Mouse (Mus musculus) intestine, embryonic 16.5 days (tissue): ENCODE results near the gene Slc6a20b. TPM values are rescaled to one million over a fixed set of nuclear protein-coding genes. Genes with fewer than 3 reads are reported as not detected.
"Not testable (repeated sequence)": the region's sequence is repeated elsewhere in the genome, so short reads cannot be mapped to it uniquely, and the experiment has no call there.

Experiments
- ATAC-seq: fragments of 200-750 bp; cut with Nextera tagmentation; 2 replicates; pipeline ENCODE4 v1.8.0; 2017; ENCODE audit warnings: moderate TSS enrichment, moderate library complexity
- H3K27ac ChIP-seq: fragments of 300-500 bp; sonication (generic); 2 replicates; pipeline ENCODE4 v1.5.1; 2014; ENCODE audit warnings: mild to moderate bottlenecking, low read length
- H3K27me3 ChIP-seq: fragments of 300-500 bp; sonication (generic); replicated peaks from 2 replicates; pipeline ENCODE4 v1.6.1; 2014; ENCODE audit warnings: low read length, control low read depth, mixed read lengths; ENCODE audit not compliant: control insufficient read depth, insufficient read depth
- H3K36me3 ChIP-seq: fragments of 300-500 bp; sonication (generic); 2 replicates; pipeline ENCODE4 v1.6.1; 2014; ENCODE audit warnings: low read length, control low read depth; ENCODE audit not compliant: control insufficient read depth, insufficient read depth
- H3K4me1 ChIP-seq: fragments of 300-500 bp; sonication (generic); 2 replicates; pipeline ENCODE4 v1.6.1; 2014; ENCODE audit warnings: low read length, control low read depth, mixed read lengths; ENCODE audit not compliant: control insufficient read depth, insufficient read depth
- H3K4me2 ChIP-seq: fragments of 300-500 bp; sonication (generic); 2 replicates; pipeline ENCODE4 v1.6.1; 2014; ENCODE audit warnings: low read depth, low read length, control low read depth
- H3K4me3 ChIP-seq: fragments of 300-500 bp; sonication (generic); 2 replicates; pipeline ENCODE4 v1.5.1; 2014; ENCODE audit warnings: mild to moderate bottlenecking, low read length
- H3K9ac ChIP-seq: fragments of 300-500 bp; sonication (generic); 2 replicates; pipeline ENCODE4 v1.6.1; 2014; ENCODE audit warnings: low read depth, low read length
- H3K9me3 ChIP-seq: fragments of 300-500 bp; sonication (generic); 2 replicates; pipeline ENCODE4 v1.6.1; 2016; ENCODE audit warnings: low read length, control low read depth; ENCODE audit not compliant: control insufficient read depth
- WGBS: fragments of 180-500 bp; shearing (Covaris S2); extraction: QIAGEN DNeasy Blood & Tissue Kit; methylation state at CpG from one replicate; pipeline ENCODE4 v1.1.7; 2014; 5-methylcytosine and 5-hydroxymethylcytosine counted together
- polyA plus RNA-seq: library from polyadenylated mRNA; unstranded; fragments of >200 nt; fragmentation: Nextera tagmentation; extraction: Ambion mirVana; gene quantifications from 2 replicates; pipeline ENCODE4 v1.2.1, GENCODE M21; 2015

The Slc6a20b gene
- polyA plus RNA-seq = 0.57 and 0.76 TPM in 2 replicates

DNA sequence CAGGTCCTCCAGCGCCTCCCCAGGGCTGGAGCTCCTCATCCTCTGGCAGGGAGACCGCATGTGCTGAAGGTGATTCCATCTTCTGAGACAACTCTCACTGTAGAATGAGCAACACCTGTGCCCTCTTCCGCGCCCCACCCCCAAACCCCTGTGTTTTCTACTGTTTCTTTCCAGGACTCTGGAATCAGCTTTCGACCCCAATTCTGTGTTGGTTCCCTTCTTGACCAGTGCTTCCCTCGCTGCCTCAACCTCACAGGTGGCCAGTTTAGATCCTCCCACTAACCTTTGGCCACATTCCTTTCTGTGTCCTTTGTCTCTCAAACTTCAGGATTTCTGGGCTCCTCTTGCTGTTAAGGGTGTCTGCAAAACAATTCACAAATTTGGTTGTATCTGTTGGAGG, at the start of gene Slc6a20b:
Gene Slc6a20b, minus strand, starts transcription at position 285 of the 400 bp plus-strand sequence.
- WGBS = 77% methylated on average over 6 of the region's 6 CpGs
- H3K9me3 ChIP-seq = no peaks in the 10 kb centered on the region
- H3K36me3 ChIP-seq = no peaks in the 10 kb centered on the region
- H3K27me3 ChIP-seq = no peaks in the 10 kb centered on the region
- no peak within 1 kb of the TSS for H3K4me3 ChIP-seq
- no peaks in the 10 kb centered on the region for H3K4me1 ChIP-seq
- no peak within 1 kb of the TSS for H3K27ac ChIP-seq
- 0 out of 2 replicates have a peak, but pooled peaks have one; percentile 8 for ATAC-seq
- H3K9ac ChIP-seq = no peak within 1 kb of the TSS
- no peak within 1 kb of the TSS for H3K4me2 ChIP-seq

DNA sequence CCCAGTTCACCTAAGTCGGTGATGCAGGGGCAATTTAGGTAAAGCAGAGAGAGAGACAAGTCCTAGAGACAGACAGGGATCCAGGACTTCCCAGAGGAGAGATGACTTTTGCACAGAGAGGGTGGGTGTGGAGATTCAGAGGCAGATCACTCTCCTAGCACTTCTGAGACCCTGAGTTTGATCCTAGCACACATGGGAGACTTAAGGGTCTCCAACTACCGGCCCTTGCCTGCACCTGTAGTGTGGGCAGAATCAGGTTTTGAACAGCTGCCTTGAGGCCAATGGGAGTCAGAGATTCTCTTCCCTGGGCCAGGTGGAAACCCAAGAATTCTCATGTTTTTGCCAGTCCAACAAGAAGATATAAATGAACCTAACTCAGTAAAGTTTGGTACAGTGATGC, 46.8 kb upstream of the Slc6a20b start:
- Histone ChIP-seq H3K27me3 (peaks cover 7% of the 10 kb centered on the region; the same call in 1 of the 2 replicates), H3K4me1 (peaks cover 3% of the 10 kb centered on the region), H3K36me3 (no peaks in the 10 kb centered on the region), H3K4me2 (peak overlapping the region; percentile 80), H3K9ac (peak overlapping the region; percentile 76; the same call in 1 of the 2 replicates), H3K9me3 (no peaks in the 10 kb centered on the region), H3K4me3 (peak overlapping the region; percentile 61), H3K27ac (no peak overlapping the region)
- 22% methylated on average over 2 of the region's 2 CpGs for WGBS
- ATAC-seq = no peak; the same call in 1 of the 2 replicates

DNA sequence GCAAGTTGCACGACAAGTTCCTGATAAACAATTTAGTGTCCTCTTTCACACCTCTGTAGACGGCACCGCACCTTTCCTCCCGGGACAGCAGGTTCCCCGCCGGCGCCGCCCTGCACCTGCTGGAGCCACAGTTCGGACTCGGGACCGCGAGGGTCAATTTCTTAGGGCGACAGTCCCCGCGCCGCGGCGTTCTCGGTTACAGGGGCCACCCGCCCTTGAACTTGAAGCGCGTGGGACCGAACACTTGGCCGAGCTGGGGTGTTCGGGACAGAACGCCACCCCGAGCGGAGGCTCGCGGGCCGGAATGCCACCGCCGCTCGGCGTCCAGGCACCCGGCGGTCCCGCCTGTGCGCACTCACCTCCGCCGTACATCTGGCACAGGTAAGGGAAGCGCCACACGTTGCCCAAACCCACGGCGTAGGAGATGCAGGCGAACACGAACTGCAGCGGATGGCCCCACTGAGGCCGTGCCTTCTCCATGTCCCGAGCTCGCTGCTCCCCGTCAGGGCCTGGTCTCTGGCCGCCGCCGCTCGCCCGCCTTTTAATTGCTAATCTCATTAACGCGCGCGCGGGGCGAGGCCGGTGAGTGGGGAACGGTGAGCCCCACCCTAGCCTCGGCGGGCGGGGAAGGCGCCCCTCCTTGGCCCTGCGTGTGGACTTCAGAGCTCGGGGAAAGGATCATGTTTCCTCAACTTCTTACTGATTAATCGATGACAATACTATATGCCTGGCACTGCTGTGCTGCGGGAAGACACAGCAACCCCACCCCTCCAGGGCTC, 46.2 kb upstream of the Slc6a20b start, which contains the start of the genes Ccr9 and Slc6a20a:
Gene Ccr9, plus strand, starts transcription at position 113 of the 779 bp plus-strand sequence.
Gene Slc6a20a, minus strand, starts transcription at position 559 of the 779 bp plus-strand sequence.
- H3K27me3 ChIP-seq = peaks cover 7% of the 10 kb centered on the region; the same call in 1 of the 2 replicates
- under 1% methylated on average over 73 of the region's 73 CpGs for WGBS

DNA sequence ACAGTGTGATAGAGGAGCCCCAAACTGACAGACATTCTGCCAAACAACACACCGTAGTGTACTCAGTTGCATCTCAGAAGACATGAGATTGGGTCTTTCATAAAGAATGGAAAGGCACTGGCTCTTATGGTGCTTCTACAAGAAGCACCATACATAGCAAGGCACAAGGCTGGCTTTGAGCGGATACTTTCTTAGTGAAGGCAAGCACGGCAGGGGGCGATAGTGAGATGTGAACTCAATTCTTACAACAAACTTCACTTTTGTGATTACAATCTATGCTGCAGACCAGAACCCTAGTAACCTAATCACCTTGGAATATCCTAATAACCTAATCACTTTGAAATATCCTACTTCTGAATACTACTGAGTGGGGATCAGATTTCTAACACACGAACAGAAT, 33.3 kb upstream of the Slc6a20b start:
- Histone ChIP-seq H3K4me2 (no peak overlapping the region), H3K27me3 (no peaks in the 10 kb centered on the region), H3K9me3 (no peaks in the 10 kb centered on the region), H3K27ac (no peak overlapping the region), H3K9ac (no peak overlapping the region), H3K36me3 (no peaks in the 10 kb centered on the region), H3K4me3 (no peak overlapping the region), H3K4me1 (0 out of 2 replicates have a peak, but pooled peaks cover 2% of the 10 kb centered on the region)
- no peak for ATAC-seq
- WGBS = 52% methylated on average over 5 of the region's 5 CpGs

More for the DNA sequence above, 46.2 kb upstream of the Slc6a20b start, which contains the start of the genes Ccr9 and Slc6a20a:
- H3K9me3 ChIP-seq = no peaks in the 10 kb centered on the region
- H3K4me2 ChIP-seq = peak within 1 kb of the TSS; percentile 80
- ATAC-seq = peak; percentile 95
- peak within 1 kb of the TSS; percentile 76 for H3K9ac ChIP-seq
- H3K4me1 ChIP-seq = peaks cover 3% of the 10 kb centered on the region
- peak within 1 kb of the TSS; percentile 61 for H3K4me3 ChIP-seq
- no peaks in the 10 kb centered on the region for H3K36me3 ChIP-seq
- peak within 1 kb of the TSS; percentile 80 for H3K27ac ChIP-seq

DNA sequence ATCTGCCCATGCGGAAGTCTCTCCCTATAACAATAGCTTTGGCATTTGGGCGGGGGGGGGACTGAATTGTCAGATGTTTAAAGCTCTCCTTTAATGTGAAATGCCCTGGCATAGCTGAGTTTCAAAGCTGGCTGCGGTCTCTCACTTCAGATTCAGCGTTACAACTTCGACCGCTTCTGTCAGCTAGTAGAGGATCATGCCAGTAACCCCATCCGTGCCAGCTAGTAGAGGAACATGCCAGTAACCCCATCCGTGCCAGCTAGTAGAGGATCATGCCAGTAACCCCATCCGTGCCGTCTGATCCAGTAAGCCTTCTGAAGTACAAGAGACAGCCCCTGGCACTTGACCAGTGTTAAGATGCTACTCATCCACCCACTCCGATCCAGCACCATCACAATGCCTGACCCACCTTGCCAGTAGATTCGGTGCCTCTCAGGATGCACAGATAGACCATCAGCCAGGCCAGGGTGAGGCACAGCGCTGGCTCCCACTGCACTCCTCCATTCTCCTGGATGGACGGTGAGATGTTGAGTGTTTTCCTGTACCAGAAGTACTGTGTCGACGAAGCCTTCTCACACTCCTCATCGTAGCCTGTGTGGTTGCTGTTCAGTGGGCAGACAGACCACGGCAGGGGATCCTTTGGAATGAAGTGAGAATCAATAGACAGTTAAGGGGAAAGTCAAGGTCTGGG, 27.8 kb upstream of the Slc6a20b start:
- ATAC-seq, H3K27me3 ChIP-seq, H3K9ac ChIP-seq, H3K9me3 ChIP-seq, H3K36me3 ChIP-seq, H3K4me2 ChIP-seq, H3K27ac ChIP-seq, H3K4me1 ChIP-seq, H3K4me3 ChIP-seq: not testable (repeated sequence)
- 89% methylated on average over 17 of the region's 18 CpGs for whole genome bisulfite sequencing

DNA sequence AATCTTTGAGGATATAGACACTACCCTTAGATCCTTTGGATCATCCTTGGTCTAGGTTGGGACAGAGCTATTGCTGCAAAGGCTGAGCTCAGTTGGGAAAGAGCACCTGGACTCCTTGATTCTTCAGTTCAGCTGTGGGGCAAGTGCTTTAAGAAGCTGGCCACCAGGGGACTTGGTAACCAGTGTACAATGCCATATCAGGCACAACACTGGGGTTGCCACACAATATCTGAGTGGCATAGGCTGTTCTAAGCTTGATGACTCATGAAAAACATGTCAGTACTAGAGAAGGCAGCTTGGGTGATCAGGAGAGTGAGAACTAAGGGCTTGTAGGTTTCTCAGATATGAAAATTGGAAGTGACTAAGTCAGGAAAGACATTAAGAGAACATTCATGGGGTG, 26.6 kb upstream of the Slc6a20b start:
- Histone ChIP-seq H3K4me1 (0 out of 2 replicates have a peak, but pooled peaks cover 2% of the 10 kb centered on the region), H3K4me2 (no peak overlapping the region), H3K27me3 (no peaks in the 10 kb centered on the region), H3K9me3 (no peaks in the 10 kb centered on the region), H3K4me3 (no peak overlapping the region), H3K27ac (no peak overlapping the region), H3K9ac (no peak overlapping the region), H3K36me3 (no peaks in the 10 kb centered on the region)
- no peak for ATAC-seq

DNA sequence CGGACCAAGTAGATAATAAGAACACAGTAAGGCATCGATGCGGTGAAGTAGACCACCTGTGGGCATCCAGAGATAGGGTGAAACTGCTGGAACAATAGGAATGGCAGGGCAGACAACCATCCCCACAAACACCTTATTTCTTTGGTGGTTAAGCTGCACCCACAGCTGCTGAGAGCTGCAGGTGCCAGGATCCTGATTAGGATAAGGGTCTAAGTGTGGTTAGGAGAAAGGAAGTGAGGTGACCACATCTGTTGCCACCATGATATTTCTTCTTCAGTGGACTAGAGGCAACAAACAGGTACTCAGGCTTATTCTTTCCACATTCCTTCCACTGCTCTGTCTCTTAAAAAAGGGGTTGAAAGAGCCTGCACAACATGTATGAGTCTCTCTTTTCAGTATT, 25.1 kb upstream of the Slc6a20b start:
- Histone ChIP-seq H3K27me3 (no peaks in the 10 kb centered on the region), H3K27ac (no peak overlapping the region), H3K4me2 (no peak overlapping the region), H3K9me3 (no peaks in the 10 kb centered on the region), H3K4me1 (no peaks in the 10 kb centered on the region), H3K36me3 (no peaks in the 10 kb centered on the region), H3K9ac (no peak overlapping the region), H3K4me3 (no peak overlapping the region)
- no peak for ATAC-seq
- 81% methylated on average over 3 of the region's 3 CpGs for WGBS

DNA sequence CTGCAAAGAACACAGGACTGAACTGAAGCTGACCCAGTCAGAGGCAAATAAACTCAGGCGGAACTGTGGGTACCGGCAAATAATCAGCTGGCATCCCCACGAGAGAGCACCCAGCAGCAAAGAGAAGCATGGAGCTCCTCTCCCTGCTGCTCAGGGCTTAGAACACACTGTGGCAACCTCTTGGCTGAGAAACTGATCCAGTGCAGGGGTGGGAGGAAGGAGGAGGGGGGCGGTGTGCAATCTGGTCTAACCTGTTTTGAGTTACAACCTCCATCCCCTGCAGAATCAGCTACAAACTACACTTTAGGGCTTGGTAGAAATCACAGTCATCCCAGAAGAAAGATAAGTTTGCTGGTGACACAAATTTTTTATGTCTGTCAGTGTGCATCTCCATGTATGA, 19.0 kb upstream of the Slc6a20b start:
- Histone ChIP-seq H3K36me3 (no peaks in the 10 kb centered on the region), H3K9me3 (no peaks in the 10 kb centered on the region), H3K4me3 (no peak overlapping the region), H3K4me1 (peaks cover 3% of the 10 kb centered on the region; the same call in 1 of the 2 replicates), H3K4me2 (no peak overlapping the region), H3K27ac (0 out of 2 replicates have a peak overlapping the region, but pooled peaks have one; percentile 0), H3K27me3 (no peaks in the 10 kb centered on the region), H3K9ac (no peak overlapping the region)
- 41% methylated on average over 4 of the region's 4 CpGs for whole genome bisulfite sequencing
- ATAC-seq = peak; percentile 84

DNA sequence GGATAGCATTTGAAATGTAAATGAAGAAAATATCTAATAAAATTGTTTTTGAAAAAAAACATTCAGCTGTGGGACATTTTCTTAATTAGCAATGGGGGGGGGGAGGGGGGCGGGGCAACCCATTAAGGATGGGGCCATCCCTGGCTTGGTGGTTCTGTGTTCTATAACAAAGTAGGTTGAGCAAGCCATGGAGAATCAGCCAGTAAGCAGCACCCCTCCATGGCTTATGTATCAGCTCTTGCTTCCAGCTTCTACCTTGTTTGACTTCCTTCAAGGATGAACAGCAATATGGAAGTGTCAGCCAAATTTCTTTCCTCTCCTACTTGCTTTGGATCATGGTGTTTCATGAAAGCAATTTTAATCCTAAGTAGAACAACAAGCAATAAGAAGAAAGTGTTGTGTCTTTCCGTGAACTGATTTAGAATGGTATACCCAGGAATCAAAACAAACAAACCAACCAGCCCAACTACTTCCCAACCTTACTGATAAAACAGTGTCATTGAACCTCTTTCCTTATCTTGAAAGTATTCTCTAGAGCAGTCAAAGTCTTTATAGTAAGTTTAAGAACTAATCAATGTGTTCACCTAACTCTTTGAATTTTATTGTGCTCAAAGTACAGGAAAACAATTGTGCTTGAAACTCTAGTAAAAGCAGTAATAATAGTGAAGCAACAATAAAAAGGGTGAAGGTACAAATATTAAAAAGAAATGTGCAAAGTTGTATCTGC, 17.6 kb upstream of the Slc6a20b start:
- Histone ChIP-seq H3K9me3 (no peaks in the 10 kb centered on the region), H3K27me3 (no peaks in the 10 kb centered on the region), H3K27ac (no peak overlapping the region), H3K4me2 (no peak overlapping the region), H3K4me1 (peaks cover 3% of the 10 kb centered on the region; the same call in 1 of the 2 replicates), H3K4me3 (no peak overlapping the region), H3K9ac (no peak overlapping the region), H3K36me3 (no peaks in the 10 kb centered on the region)
- 60% methylated on average over 2 of the region's 2 CpGs for WGBS
- peak; percentile 80 for ATAC-seq
